Mouse (Mus musculus): Measurements from ENCODE around the gene Il1rap.

GRCm38 (mm10) chr16:26561743-26562142, 19.8 kb upstream of the Il1rap start:
- no peak for TF ChIP-seq CTCF (IDR thresholded peaks at IDR 0.05; ENCODE audit: extremely low read depth, insufficient read length, insufficient replicate concordance, low read depth, low read length)
- TF ChIP-seq POLR2A (IDR thresholded peaks at IDR 0.05; ENCODE audit: low read depth, low read length), result no peak

All from small intestine, adult 2 months (tissue).